Mouse (Mus musculus) adrenal gland, adult 10 weeks (tissue): Measurements from ENCODE around the gene Cdcp2. TPM values are rescaled to one million over a fixed set of nuclear protein-coding genes. Genes with fewer than 3 reads are reported as not detected.

Source experiments
- polyA plus RNA-seq: library from polyadenylated mRNA; stranded (reverse); fragments of 350-450 nt; fragmentation: Illumina TruSeq; extraction: RNeasy Lipid Tissue Mini Kit (QIAGEN cat#74804); gene quantifications from one replicate; pipeline ENCODE4 v1.2.3, GENCODE M21; 2014; ENCODE audit warnings: low read depth, low replicate concordance

Gene Cdcp2
- not detected for polyA plus RNA-seq

DNA sequence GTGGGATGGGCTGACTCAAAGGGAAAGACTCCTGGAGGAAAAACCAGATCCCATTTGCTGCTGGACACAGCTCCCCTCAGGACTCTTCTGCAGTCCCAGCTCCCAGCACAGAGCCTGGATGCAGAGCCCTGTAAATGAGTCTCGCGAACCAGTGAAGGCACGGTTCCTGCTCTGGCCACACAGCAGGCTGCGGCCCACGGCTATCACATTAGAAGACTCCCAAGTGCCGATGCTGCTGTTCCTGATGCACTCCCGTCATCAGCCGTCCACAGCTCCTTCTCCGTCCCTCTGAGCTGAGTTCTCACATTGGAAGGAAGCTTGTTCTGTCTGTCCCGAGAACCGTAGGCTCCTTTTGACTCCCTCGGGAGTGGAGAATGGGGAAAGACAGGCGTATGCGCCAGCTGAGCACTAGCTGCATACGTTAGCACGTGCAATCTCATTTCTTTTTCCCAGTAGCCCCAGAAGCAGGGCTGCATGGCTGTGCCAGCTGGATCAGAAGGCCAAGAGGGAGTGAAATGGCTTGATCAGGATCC is at the start of gene Cdcp2:
TSS of gene Cdcp2 (plus strand) at position 51 of the 533 bp plus-strand sequence.

DNA sequence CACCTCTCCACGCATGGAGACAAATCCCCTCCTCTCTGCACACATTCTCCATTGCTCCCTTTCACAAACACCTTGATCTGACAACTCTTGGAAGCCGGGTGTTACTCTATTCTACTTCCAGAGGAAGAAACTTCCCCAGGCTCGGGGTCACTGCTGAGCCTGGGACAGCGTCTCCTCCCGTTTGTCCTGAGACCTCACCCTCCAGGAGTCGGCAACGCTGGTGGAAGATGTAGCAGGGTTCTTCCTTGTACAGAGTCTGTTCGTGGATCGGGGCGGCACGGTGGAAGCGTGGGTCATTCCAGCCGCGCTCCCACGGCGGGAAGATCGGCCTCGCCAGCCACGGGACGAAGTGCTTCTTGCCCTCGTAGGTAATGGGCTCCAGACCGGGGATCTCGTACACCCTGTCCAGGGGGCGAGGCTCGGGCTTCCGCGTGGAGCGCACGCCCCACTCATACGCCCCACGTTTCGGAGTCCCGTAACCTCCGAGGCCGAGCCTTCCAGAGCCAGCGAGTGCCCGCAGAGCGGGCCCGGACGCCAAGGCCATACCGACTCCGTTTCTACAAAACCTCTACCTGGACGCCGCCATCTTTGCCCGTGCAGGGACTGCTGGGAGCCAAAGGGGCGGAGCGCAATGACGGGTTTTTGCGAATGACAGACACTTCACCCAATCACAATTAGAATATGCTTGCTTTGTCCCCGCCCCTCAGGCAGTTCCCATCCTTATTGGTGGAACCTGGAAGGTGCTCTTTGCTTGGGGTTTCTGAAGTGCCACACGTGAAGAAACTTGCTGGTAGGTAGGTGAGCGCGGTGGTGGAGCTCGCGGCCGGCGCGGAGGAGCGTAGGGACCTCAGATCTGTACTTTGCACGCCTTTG is 30.2 kb upstream of the Cdcp2 start, which contains the start of the genes Mrpl37 and Cyb5rl:
TSS of gene Mrpl37 (minus strand) at position 617 of the 873 bp plus-strand sequence.
TSS of gene Cyb5rl (plus strand) at position 737 of the 873 bp plus-strand sequence.

Other genes with a start within 250 kb of the Cdcp2 start
- 63.9 TPM for gene Ssbp3, start 186.2 kb upstream of the Cdcp2 start, polyA plus RNA-seq
- 36.2 TPM for gene Mrpl37, start 30.0 kb upstream of the Cdcp2 start, polyA plus RNA-seq
- 3.1 TPM for gene Cyb5rl, start 29.9 kb upstream of the Cdcp2 start, polyA plus RNA-seq
- 1,062 TPM for gene Tmem59, start 81.5 kb downstream of the Cdcp2 start, polyA plus RNA-seq
- gene Tceanc2, start 82.2 kb downstream of the Cdcp2 start, polyA plus RNA-seq: 46.5 TPM
- not detected for gene Ldlrad1, start 112.3 kb downstream of the Cdcp2 start, polyA plus RNA-seq
- 21.2 TPM for gene Lrrc42, start 156.6 kb downstream of the Cdcp2 start, polyA plus RNA-seq
- 54.4 TPM for gene Hspb11, start 156.7 kb downstream of the Cdcp2 start, polyA plus RNA-seq
- not detected for gene Dio1, start 210.3 kb downstream of the Cdcp2 start, polyA plus RNA-seq
- 43.8 TPM for gene Yipf1, start 217.5 kb downstream of the Cdcp2 start, polyA plus RNA-seq